Mouse (Mus musculus): ENCODE data around the gene Osmr. TPM values are rescaled to one million over a fixed set of nuclear protein-coding genes. Genes with fewer than 3 reads are reported as not detected.

Gene Osmr
- polyA plus RNA-seq, 1 experiment from 2014 or later, result 92.0 TPM

DNA sequence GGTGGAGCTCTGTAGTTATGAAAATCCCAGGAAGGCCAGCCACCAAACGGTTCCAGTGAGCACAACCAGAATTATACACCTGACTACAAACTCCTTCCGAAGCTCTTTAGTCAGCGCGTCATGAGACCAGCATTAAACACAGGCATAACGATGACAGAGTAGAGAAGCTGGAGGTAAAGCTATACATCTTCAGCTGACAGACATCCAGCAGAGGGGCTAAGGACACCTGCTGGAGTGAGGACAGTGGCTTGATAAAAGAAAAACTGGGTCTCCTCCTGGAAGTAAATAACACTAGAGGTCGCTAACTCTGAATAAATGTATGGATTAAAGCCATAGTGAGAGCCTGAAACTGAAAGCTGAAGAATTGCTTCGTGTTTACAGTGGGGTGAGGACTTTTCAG lies 81.9 kb downstream of the Osmr start:
- in situ Hi-C loops (cut with MboI; ENCODE audit: low pct_unique_long_range_greater_than_20kb), result no loop called here
- POLR2A ChIA-PET, result no interaction called here
- ATAC-seq (no peak), DNase-seq (ENCODE audit: low read depth, low spot score) (no peak)
- no peak for TF ChIP-seq CTCF (IDR thresholded peaks at IDR 0.05)
- H3K27me3 ChIP-seq, result no peaks in the 10 kb centered on the region
- CTCF ChIA-PET, result interaction anchor here (0.9 to 1.7 kb wide), 5 partner anchors 8 to 651 kb away, joined by 3 to 5 read pairs (median 3); no protein-coding TSS in a partner anchor

- in situ Hi-C loops (cut with MboI; ENCODE audit: low pct_unique_long_range_greater_than_20kb), result no loop called here
- no peak for TF ChIP-seq CTCF (IDR thresholded peaks at IDR 0.05)
- H3K27me3 ChIP-seq, result no peaks in the 10 kb centered on the region
- ChIA-PET POLR2A (no interaction called here), CTCF (no interaction called here)
- ATAC-seq, result no peak
- DNase-seq (ENCODE audit: low read depth, low spot score), result no peak
Observed at GRCm38 (mm10) chr15:6791648-6792047, 83.1 kb downstream of the Osmr start.

DNA sequence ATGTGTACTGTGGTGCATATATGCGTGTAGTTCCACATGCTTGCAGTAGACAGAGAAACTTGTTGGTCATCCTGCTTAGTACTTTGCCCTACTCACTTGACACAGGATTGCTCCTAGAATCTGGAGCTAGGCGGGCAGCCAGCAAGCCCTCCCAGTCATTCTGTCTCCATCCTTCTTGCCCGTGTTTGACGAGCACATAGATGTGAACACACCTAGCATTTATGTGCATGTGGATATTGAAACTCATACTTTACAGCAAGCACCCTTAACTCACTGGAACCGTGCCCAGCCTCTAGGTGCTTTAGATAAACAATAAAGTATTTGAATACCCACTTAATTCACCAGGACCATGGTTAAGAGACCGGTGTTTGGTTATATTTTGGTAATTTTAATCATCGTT lies 84.8 kb downstream of the Osmr start:
- in situ Hi-C loops (cut with MboI; ENCODE audit: low pct_unique_long_range_greater_than_20kb), result no loop called here
- CTCF ChIA-PET, result no interaction called here
- ATAC-seq (no peak), DNase-seq (ENCODE audit: low read depth, low spot score) (no peak)
- POLR2A ChIA-PET, result interaction anchor here (0.6 kb wide), 1 partner anchor 414 kb away, joined by 6 read pairs; no protein-coding TSS in a partner anchor
- H3K27me3 ChIP-seq, result no peaks in the 10 kb centered on the region
- TF ChIP-seq CTCF (IDR thresholded peaks at IDR 0.05), result no peak

GRCm38 (mm10) chr15:6787236-6787635 lies 87.5 kb downstream of the Osmr start:
- ATAC-seq (no peak), DNase-seq (ENCODE audit: low read depth, low spot score) (no peak)
- no peaks in the 10 kb centered on the region for H3K27me3 ChIP-seq
- CTCF ChIA-PET, result interaction anchor here (1.2 kb wide), 1 partner anchor 12 kb away, joined by 5 read pairs; no protein-coding TSS in a partner anchor
- in situ Hi-C loops (cut with MboI; ENCODE audit: low pct_unique_long_range_greater_than_20kb), result no loop called here
- no peak for TF ChIP-seq CTCF (IDR thresholded peaks at IDR 0.05)
- POLR2A ChIA-PET, result no interaction called here

DNA sequence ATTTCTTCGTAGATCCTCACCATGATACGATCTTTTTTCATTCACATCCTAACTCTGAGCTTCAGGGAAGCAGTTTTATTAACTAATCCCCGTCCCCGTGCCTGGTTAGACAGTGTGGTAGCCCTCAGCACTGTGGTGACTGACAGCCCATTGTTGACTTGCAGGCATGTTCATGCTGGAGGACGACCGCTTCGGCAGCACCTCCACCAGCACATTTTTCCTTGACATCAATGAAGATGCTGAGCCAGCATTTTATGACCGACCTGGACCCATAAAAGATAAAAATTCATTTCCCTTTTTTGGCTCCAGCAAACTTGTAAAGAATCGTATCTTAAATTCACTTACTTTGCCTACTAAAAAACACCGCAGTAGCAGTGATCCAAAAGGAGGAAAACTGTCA lies 88.6 kb downstream of the Osmr start:
- no peak for DNase-seq (ENCODE audit: low read depth, low spot score)

GRCm38 (mm10) chr15:6772265-6772664 lies 102.5 kb downstream of the Osmr start:
- DNase-seq (ENCODE audit: low read depth, low spot score) (no peak), ATAC-seq (no peak)
- in situ Hi-C loops (cut with MboI; ENCODE audit: low pct_unique_long_range_greater_than_20kb), result no loop called here
- CTCF ChIA-PET, result interaction anchor here (1.0 to 1.4 kb wide), 2 partner anchors 16 to 30 kb away, joined by 3 to 4 read pairs; no protein-coding TSS in a partner anchor
- POLR2A ChIA-PET, result no interaction called here
- no peak for TF ChIP-seq CTCF (IDR thresholded peaks at IDR 0.05)
- H3K27me3 ChIP-seq, result no peaks in the 10 kb centered on the region

More for the DNA sequence above, 88.6 kb downstream of the Osmr start:
- H3K27me3 ChIP-seq, result no peaks in the 10 kb centered on the region
- no peak for TF ChIP-seq CTCF (IDR thresholded peaks at IDR 0.05)
- ChIA-PET POLR2A (no interaction called here), CTCF (no interaction called here)
- in situ Hi-C loops (cut with MboI; ENCODE audit: low pct_unique_long_range_greater_than_20kb), result no loop called here
- ATAC-seq, result no peak

Other genes starting within 250 kb of the Osmr start
- 13.1 TPM for gene Rictor, start 166.6 kb downstream of the Osmr start, polyA plus RNA-seq (2021)
- 47.1 TPM for gene Lifr, start 215.6 kb upstream of the Osmr start, polyA plus RNA-seq (2021)